Mouse (Mus musculus): ENCODE measurements at regions not wholly inside any gene's neighbourhood (a gene's known extent, or its start where the extent isn't known, plus 50 kb on each side); places are given as distances from the start of the nearest gene placed in this dataset.

DNA sequence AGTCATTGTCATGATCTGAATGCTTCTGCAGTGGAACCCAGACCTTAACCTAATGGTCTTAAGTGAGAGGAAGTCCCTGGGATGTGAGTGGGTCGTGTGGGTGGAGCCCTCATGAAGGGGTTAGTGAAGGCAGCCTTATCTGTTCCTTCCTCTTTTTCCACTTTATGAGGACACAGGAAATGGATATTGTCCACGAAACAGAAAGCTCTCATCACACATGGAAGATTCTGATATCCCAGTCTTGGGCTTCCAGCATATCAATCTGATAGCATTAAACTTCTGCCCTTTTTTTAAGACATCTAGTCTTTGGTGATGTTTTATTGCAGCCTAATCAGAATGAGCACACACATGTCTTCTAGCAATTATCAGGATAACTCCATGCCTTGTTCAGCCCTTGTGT, 164.0 kb downstream of the Mex3b start:
- no peak for DNase-seq

DNA sequence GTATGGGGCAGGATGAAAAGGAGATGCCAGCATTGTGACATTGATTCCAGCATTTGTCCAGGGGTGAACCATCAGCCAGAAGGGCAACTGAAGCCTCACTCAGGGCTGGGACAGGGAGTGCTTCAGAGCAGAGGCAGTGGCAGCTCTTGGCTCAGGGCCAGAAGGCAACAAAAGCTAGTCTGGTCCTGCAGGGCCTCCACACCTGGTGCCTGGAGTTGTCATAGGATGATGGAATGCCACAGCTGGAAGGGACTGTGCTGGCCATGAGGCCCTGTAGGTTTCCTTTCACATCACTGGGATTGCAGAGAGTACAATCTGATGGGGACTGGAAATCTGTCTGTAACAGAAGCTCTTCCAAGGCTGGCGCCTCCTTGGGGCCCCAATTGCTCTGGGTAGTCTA, 164.9 kb downstream of the Mex3b start:
- no peak for DNase-seq

DNA sequence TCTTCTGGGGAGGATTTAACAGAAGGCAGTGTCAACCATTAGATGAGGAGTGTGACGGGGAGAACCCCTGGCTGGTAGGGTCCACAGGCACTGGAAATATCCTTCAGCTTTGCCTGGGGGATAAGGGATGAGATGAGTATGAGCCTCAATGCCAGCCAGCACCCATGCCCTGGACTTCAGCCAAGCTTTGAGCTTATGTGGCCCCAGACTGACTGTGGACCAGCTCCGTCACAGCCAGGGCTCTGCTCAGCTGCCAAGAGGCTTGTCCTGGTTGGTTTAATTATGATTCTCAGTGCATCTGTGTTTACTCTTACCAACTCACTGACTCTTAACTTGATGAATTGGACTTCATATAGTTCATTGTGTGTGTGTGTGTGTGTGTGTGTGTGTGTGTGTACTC, 165.8 kb downstream of the Mex3b start:
- no peak for DNase-seq

- no peak for DNase-seq
These were observed 168.1 kb downstream of the Mex3b start for GRCm38 (mm10) chr7:83035190-83035589.

DNA sequence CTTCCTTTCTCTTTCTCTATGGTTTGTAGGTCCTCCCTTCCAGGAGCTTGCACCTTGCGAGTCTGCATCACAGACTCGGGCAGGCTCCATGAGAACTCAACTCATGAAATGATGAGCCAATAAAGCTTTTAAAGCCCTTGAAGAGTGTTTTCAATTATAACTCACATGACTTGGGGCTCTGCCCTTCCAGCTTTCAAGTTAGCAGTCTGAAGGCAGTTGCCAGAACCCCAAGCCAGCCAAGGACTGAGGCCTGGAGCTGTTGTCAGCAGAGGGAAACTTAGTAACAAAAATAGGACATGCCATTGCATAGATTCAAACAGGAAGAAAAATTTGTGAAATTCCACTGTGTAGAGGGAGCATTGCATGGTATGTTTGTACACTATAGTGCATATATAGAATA, 169.3 kb downstream of the Mex3b start:
- no peak for DNase-seq

DNA sequence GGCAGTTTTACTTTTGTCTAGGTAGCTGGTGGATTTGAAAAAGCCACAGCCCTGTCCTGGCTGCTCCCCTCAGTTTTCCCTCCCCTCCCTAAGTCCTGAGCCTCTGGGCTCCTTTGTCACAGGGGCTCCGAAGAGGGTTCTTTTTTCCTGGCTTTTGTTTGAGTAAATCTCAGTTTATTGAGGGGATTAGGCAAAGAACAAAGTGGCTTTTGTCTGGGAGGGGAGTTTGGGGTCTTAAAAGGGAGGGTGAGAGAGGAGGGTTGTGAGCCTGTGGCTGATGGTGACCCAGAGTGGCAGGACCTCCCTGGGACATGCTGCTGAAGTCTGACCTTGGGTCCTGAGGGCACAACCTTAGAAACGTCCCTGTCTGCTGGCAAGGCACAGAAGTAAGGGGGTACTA, 170.0 kb downstream of the Mex3b start:
- no peak for DNase-seq

DNA sequence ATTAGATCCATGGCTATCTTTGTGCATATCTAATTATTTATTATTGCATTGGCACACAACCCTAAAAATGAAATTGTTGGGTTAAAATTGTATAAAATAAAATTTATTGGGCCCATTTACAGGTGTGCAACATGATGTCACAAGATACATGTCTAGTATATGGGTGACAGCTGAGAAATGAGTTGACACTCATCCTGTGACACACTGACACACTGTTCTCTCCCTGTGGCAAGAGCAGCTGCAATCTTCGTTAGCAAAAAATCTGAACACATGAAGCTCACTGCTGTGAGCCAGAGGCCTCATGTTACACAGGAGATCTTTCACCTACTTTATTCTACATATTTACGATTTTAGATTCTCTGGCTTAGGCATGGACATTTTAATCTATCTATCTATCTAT, 170.6 kb downstream of the Mex3b start:
- DNase-seq: no peak

GRCm38 (mm10) chr7:83043746-83044145, 176.6 kb downstream of the Mex3b start:
- DNase-seq: no peak

DNA sequence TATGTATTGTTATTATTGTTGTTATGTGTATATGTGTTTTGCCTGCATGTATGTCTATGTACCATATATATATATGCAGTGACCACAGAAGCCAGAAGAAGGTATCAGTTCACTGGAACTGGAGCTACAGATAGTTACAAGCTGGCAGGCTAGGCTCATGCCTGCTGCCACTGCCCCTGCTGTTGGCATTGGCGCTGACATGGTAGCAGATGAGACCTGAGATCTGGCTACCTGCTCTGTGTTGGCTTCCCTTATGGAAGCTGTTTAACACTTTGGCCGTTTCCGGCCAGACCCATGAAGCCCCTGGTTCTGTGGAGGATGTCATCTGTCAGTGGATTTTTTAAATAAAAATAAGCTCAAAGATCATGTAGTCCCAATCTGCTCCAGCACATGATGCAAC, 178.1 kb downstream of the Mex3b start:
- DNase-seq: no peak

DNA sequence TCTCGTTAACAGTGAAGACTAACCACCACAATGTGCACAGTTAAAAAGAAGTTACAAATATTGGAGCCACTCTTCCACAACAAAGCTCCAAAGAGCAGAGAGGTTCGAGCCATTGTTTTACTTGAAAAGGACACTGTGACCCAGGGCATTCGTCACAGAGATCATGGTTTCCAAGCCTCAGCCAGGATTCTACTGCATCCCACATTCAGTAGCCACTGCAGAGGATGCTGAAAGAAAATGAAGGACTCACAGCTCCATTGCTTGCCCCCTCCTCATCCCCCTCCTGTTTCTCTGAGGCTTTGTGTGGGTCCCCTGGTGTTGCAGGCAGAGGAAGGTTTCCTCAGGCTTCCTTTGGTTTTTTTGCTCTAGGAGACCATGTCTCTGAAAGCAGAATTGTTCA, 182.9 kb downstream of the Mex3b start:
- DNase-seq: no peak

- DNase-seq: no peak
These were observed 183.8 kb downstream of the Mex3b start for GRCm38 (mm10) chr7:83050833-83051497.

DNA sequence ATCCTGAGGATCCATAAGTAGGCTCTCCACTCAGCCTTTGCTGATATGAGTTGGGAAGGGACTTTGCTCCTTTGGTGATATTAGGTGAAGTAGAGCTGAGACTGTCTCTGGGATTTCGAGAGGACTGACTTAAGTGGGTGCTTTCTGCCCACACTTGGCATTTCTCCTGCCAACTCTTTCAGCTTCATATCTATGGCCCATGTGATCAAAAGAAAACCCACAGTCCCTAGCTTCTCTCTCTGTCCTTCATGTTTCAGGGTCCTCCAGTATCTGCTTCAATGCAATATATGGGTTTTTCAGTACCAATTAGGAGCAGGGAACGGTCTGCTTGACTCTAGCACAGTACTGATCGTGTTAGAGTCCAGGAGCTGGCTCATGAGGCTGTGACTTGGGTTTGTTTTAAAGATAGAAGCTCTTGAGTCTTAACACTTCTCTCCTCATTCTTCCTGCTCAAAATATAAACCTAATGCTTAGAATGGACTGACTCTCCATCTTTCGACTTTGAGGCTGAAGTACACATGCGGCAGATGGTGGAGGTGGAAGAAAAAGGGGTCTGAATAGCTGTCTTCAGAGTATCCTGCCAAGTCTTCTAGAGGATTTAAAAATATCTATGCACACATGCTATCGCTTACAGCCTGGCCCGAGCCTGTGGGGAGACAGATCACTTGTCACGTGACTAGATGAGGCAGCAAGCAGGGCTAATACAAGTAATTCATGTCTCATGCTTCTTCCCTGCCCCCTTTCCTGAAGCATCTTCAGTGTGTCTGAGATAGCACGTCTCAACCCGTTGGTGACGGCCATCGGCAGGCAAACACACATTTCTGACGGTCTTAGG, 189.2 kb downstream of the Mex3b start:
- no peak for DNase-seq

DNA sequence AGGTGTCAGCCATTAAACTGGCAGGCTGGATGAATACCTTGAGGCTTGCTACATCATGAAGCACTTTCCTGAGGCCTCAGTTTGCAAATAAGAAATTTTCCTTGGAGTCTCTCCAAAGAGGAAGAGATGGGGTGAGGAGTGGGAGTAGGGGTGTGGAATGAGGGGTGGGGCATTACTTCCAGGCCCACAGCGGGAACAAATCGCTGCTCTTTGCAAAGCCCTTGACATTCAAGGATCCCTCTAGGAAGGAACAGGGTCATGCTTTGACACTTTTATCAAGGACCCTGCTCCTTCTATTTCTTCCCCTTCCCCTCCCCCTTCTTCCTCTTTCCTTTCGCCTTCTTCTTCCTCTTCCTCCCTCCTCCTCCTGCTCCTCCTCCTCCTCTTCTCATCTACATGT, 193.2 kb downstream of the Mex3b start:
- no peak for DNase-seq

DNA sequence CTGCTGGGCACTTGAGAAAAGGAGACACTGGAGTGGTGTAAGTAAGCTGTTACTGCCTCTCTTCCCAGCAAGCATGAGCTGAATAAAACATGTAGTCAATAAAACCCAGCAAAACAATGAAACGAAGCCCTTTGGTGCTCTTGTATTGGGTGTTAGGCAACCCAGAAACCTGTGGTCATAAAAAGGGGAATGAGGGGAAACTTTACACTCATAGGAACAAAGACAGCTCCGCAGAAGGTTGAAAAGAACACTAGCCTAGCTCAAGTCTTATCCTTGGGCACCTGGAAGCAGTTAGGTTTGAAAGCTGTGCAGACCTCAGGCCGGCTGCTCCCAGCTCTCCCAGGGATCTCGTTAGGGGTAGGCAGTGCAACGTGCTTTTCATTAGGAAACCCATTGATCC, 193.6 kb downstream of the Mex3b start:
- no peak for DNase-seq

DNA sequence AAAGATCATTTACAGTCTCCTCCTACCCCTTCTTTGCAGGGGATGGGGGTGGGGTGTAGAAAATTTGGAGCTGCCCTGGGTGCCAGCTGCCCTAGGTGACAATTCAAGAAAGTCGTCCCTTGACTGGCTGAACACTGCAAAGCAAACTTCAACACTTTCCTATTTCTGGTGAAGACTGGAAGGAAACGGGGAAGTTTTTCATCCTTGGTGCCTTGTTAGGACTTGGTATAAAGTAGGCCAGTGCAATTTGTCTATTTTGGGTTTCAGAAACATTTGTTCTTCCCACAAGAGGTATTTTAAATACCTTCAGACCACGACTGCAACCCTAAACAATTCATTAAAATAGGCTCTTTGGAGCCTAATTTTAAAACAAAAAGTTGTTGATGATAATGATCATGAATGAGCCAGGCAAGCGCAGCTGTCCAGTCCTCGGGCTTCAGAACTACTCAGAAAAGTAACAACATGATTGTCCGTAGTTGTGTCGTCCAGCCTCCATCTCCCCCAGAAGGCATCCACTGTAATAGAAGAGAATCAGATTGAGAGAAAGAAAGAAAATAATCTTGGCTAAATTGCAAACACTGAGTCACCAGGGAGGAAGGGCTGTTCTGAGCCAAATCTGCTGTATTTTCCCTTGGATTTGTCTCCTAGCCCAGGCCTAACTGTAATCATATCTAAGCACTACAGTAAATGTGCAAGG, 194.2 kb downstream of the Mex3b start:
- DNase-seq: no peak

DNA sequence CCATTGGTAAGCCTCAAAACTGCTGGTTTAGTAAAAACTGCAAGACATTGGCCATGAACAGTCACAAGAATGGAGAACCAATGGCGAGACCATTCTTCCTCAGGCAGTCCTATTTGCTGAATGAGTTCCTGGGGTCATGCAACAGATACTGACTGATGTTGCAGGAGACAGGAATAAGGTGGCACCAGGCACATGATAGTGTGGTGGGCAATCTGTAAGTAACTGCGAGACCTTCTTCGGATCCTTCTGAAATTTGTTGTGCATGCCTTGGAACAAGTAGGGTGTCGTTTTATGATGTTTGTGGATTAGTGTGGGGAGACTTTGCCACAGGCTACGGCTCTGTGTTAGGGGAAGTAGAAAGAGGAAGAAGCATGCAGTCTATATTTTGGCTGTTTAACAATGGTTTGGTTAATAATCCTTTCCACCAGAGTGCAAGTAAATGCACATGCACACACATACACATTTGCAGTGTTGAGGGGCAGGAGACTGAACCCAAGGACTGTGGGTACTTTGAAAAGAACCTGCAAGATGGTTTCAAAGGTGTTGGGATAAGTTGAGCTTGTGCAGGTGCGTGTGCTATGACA, 194.9 kb downstream of the Mex3b start:
- DNase-seq: no peak

- DNase-seq: no peak
These were observed 196.4 kb downstream of the Mex3b start for GRCm38 (mm10) chr7:83063559-83063958.

DNA sequence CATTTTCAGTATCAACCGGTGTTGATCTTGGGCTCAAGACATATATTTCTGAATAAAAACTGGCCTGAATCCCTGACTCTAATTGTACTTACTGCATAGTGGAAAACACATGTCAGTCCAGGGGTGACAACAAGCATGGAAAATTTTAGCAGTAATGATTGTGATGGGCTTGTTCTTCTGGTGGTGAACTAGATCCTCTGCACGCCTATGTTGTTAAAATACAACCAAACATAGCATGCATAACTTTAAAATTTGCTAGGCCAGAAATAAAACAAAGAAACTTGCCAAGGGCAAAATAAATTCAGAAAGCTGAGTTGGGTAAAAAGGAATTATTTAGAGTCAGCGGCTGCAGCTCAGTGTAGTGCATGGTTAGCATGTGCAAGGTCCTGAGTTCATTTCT, 198.2 kb downstream of the Mex3b start:
- no peak for DNase-seq

- no peak for DNase-seq
These were observed 207.4 kb downstream of the Mex3b start for GRCm38 (mm10) chr7:83074399-83074970.

DNA sequence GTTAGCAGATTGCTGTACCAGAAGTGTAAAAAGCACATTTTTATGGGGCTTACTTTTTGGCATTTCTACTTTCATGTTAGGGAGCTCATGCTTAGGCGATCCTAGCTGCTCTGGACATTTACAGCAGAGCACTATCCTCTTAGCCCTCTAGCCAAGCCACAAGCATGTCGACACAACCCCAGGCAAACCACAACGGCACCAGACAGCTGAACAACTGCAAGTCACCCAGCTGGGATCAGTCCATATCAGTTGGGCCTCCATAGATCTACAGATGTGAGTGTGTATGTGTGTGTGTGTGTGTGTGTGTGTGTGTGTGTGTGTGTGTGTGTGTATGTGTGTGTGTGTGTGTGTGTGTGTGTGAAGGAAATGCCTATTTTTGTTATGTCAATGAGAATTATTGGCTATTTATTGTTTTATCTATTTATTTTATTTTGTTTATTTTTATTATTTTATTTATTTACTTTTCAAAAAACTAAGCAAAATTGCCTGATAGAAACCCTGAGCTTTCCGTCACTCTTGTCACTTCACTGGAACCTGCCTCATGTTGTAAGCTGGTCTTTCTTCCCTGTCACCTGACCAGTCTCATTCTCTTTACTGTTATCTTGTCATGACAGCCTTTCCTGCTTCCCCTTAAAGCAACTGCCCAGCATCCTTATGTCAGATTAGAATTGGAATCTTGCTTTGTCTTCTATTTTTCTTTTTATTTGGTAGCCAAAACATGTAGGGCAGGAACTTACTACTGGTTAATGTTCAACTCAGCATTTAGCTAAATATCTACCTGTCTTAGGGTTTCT, 208.2 kb downstream of the Mex3b start:
- no peak for DNase-seq

- no peak for DNase-seq
These were observed 210.1 kb downstream of the Mex3b start for GRCm38 (mm10) chr7:83077035-83077918.

- no peak for DNase-seq
These were observed 210.8 kb downstream of the Mex3b start for GRCm38 (mm10) chr7:83077919-83078265.
